Comparison of ENCODE assay signal across 22 mouse cellular contexts in genomic region chr7:57260201-57260600, GRCm38 (mm10).
DNase-seq lines count a peak whose midpoint lies in the region; ATAC-seq and TF ChIP-seq lines count a peak whose summit lies in the region.
"Had no signal": no experiment of that assay in that cellular context is flagged by ENCODE, and none has a peak within 500 bp of the region (broad histone marks: within the 10 kb centered on the region; RNA-seq: fewer than 3 reads in every experiment).

No protein-coding gene starts in this region.

- H3K4me3 ChIP-seq in intestine, embryonic 15.5 days (replicated peaks), result no peak overlapping the region
- H3K4me3 ChIP-seq in intestine, postnatal 0 days (ENCODE audit: low read depth, low read length), result no peak overlapping the region
- H3K4me3 ChIP-seq: embryonic facial prominence, embryonic 13.5 days; embryonic facial prominence, embryonic 15.5 days; erythroblast, embryonic 14.5 days; forebrain, embryonic 10.5 days; forebrain, embryonic 12.5 days had no signal

- ATAC-seq in intestine, embryonic 15.5 days, result peak; percentile 97
- ATAC-seq in intestine, postnatal 0 days, result peak; percentile 93
- ATAC-seq: forebrain, embryonic 14.5 days; forebrain, embryonic 16.5 days had no signal

- no peak overlapping the region for H3K4me2 ChIP-seq in intestine, embryonic 15.5 days (replicated peaks)
- no peak overlapping the region for H3K4me2 ChIP-seq in intestine, postnatal 0 days (replicated peaks; ENCODE audit: low read depth)
- H3K4me2 ChIP-seq: embryonic facial prominence, embryonic 13.5 days; embryonic facial prominence, embryonic 15.5 days; forebrain, embryonic 12.5 days had no signal

- no peak overlapping the region for H3K27ac ChIP-seq in intestine, embryonic 15.5 days
- H3K27ac ChIP-seq in intestine, postnatal 0 days (ENCODE audit: low read depth, low read length), result peak overlapping the region; percentile 60; the same call in 1 of the 2 replicates
- H3K27ac ChIP-seq: embryonic facial prominence, embryonic 13.5 days; embryonic facial prominence, embryonic 15.5 days; forebrain, embryonic 10.5 days; forebrain, embryonic 12.5 days had no signal

- 27% methylated on average over 1 of the region's 1 CpGs for WGBS in intestine, embryonic 15.5 days
- 31% methylated on average over 1 of the region's 1 CpGs for WGBS in intestine, postnatal 0 days

- no peak for TF ChIP-seq CTCF in intestine, postnatal 0 days (IDR thresholded peaks at IDR 0.05; ENCODE audit: low read depth)

- H3K4me1 ChIP-seq in intestine, embryonic 15.5 days (replicated peaks), result no peaks in the 10 kb centered on the region
- H3K4me1 ChIP-seq in intestine, postnatal 0 days (replicated peaks; ENCODE audit: control insufficient read depth, insufficient read depth, low read length), result no peaks in the 10 kb centered on the region
- H3K4me1 ChIP-seq: embryonic facial prominence, embryonic 13.5 days; embryonic facial prominence, embryonic 15.5 days; forebrain, embryonic 10.5 days; forebrain, embryonic 12.5 days had no signal

- no peaks in the 10 kb centered on the region for H3K36me3 ChIP-seq in intestine, embryonic 15.5 days
- H3K36me3 ChIP-seq in intestine, postnatal 0 days (ENCODE audit: control insufficient read depth, insufficient read depth), result no peaks in the 10 kb centered on the region
- H3K36me3 ChIP-seq: embryonic facial prominence, embryonic 13.5 days; embryonic facial prominence, embryonic 15.5 days; forebrain, embryonic 10.5 days; forebrain, embryonic 12.5 days had no signal

- H3K9ac ChIP-seq in intestine, embryonic 15.5 days, result no peak overlapping the region
- H3K9ac ChIP-seq in intestine, postnatal 0 days (ENCODE audit: low read depth, low read length), result no peak overlapping the region
- H3K9ac ChIP-seq: embryonic facial prominence, embryonic 13.5 days; embryonic facial prominence, embryonic 15.5 days; forebrain, embryonic 12.5 days had no signal

- DNase-seq in right cerebral cortex, postnatal 14 days, result no peak
- no peak for DNase-seq in layer of hippocampus, adult 9-10 months (ENCODE audit: low spot score)
- DNase-seq in frontal cortex, postnatal 25 days (ENCODE audit: low spot score in 2 of 2), result no peak
- DNase-seq: adrenal gland, adult 2 months; adrenal gland, postnatal 10 days; adrenal gland, postnatal 25 days; cerebellum, adult 11 months; cerebellum, adult 18-20 months; cerebellum, adult 8-10 months; cerebellum, adult 9-11 months; cerebellum, postnatal 14 days; cerebellum, postnatal 36 days; embryo, embryonic 11 days had no signal

- H3K27me3 ChIP-seq in intestine, embryonic 15.5 days (replicated peaks), result no peaks in the 10 kb centered on the region
- H3K27me3 ChIP-seq in intestine, postnatal 0 days (replicated peaks; ENCODE audit: control insufficient read depth, insufficient read depth, low read length), result no peaks in the 10 kb centered on the region
- H3K27me3 ChIP-seq: embryonic facial prominence, embryonic 13.5 days; embryonic facial prominence, embryonic 15.5 days; forebrain, embryonic 12.5 days had no signal

- H3K9me3 ChIP-seq in intestine, embryonic 15.5 days, result no peaks in the 10 kb centered on the region
- H3K9me3 ChIP-seq in intestine, postnatal 0 days (ENCODE audit: control insufficient read depth), result no peaks in the 10 kb centered on the region
- H3K9me3 ChIP-seq: embryonic facial prominence, embryonic 13.5 days; embryonic facial prominence, embryonic 15.5 days; forebrain, embryonic 10.5 days; forebrain, embryonic 12.5 days had no signal
